Comparison of ENCODE assay signal across 14 mouse cellular contexts in genomic region chr6:101330392-101330791, GRCm38 (mm10). TPM values are rescaled to one million over a fixed set of nuclear protein-coding genes. Genes with fewer than 3 reads are reported as not detected.
DNase-seq lines count a peak whose midpoint lies in the region; ATAC-seq and TF ChIP-seq lines count a peak whose summit lies in the region.
"Had no signal": no experiment of that assay in that cellular context is flagged by ENCODE, and none has a peak within 500 bp of the region (broad histone marks: within the 10 kb centered on the region; RNA-seq: fewer than 3 reads in every experiment).

No protein-coding gene starts in this region.

- no peak for TF ChIP-seq POLR2A in lung, adult 2 months (IDR thresholded peaks at IDR 0.05; ENCODE audit: borderline replicate concordance, extremely low read depth, low read depth, low read length)
- no peak for TF ChIP-seq POLR2A in embryonic fibroblast, embryonic 13.5 days (IDR thresholded peaks at IDR 0.05; ENCODE audit: low read depth, low read length)
- TF ChIP-seq POLR2A in myocyte (IDR thresholded peaks at IDR 0.05; ENCODE audit: insufficient read length, low read depth), result no peak

- no peak for DNase-seq in heart, adult 9 months (ENCODE audit: low spot score in 2 of 2)
- DNase-seq in lung, adult 2 months, result no peak
- no peak for DNase-seq in c-Kit-positive CD71-positive TER-119-positive erythroid progenitor cells, embryonic 14.5 days (ENCODE audit: low spot score)
- no peak for DNase-seq in right cerebral cortex, adult 2 months (ENCODE audit: low spot score in 2 of 2)
- DNase-seq: cerebellum, postnatal 25 days; midbrain, embryonic 14.5 days; right cerebral cortex, postnatal 25 days had no signal

- no peak overlapping the region for H3K4me2 ChIP-seq in heart, embryonic 16.5 days (ENCODE audit: low read depth, low read length)
- H3K4me2 ChIP-seq in lung, embryonic 16.5 days (ENCODE audit: low read depth, low read length), result no peak overlapping the region
- peak overlapping the region; percentile 49 for H3K4me2 ChIP-seq in myocyte (ENCODE audit: low read depth)
- H3K4me2 ChIP-seq: hindbrain, embryonic 14.5 days; limb, embryonic 13.5 days had no signal

- no peak overlapping the region for H3ac ChIP-seq in myocyte (ENCODE audit: control insufficient read depth, insufficient read length)

- H3K79me2 ChIP-seq in myocyte (ENCODE audit: control insufficient read depth, insufficient read depth), result peaks cover 21% of the 10 kb centered on the region

- H3K27me3 ChIP-seq in heart, embryonic 16.5 days (ENCODE audit: control insufficient read depth, insufficient read depth, low read length), result no peaks in the 10 kb centered on the region
- H3K27me3 ChIP-seq in lung, embryonic 16.5 days (ENCODE audit: control insufficient read depth, insufficient read depth, low read depth, low read length), result no peaks in the 10 kb centered on the region
- H3K27me3 ChIP-seq in myocyte (ENCODE audit: control insufficient read depth, insufficient read depth, insufficient read length), result no peaks in the 10 kb centered on the region
- H3K27me3 ChIP-seq: limb, embryonic 13.5 days had no signal

- peak overlapping the region; percentile 78 for H3K27ac ChIP-seq in heart, embryonic 16.5 days (ENCODE audit: low read length)
- no peak overlapping the region for H3K27ac ChIP-seq in lung, embryonic 16.5 days (ENCODE audit: low read length)
- H3K27ac ChIP-seq in embryonic fibroblast, embryonic 13.5 days (ENCODE audit: insufficient read depth, low read length), result peak overlapping the region; percentile 81
- H3K27ac ChIP-seq: hindbrain, embryonic 14.5 days; limb, embryonic 13.5 days had no signal

- ATAC-seq in heart, embryonic 16.5 days (replicated peaks; ENCODE audit: extremely low read depth, insufficient read depth, low FRiP score), result 0 out of 2 replicates have a peak, but pooled peaks have one; percentile 25
- ATAC-seq in lung, embryonic 16.5 days (ENCODE audit: low read depth), result peak; percentile 37

- no peak overlapping the region for H3K9ac ChIP-seq in heart, embryonic 16.5 days (ENCODE audit: low read length)
- H3K9ac ChIP-seq in lung, embryonic 16.5 days (ENCODE audit: low read length), result no peak overlapping the region
- H3K9ac ChIP-seq: hindbrain, embryonic 14.5 days; limb, embryonic 13.5 days had no signal

- no peaks in the 10 kb centered on the region for H3K9me3 ChIP-seq in heart, embryonic 16.5 days (replicated peaks; ENCODE audit: control insufficient read depth, low read length)
- no peaks in the 10 kb centered on the region for H3K9me3 ChIP-seq in lung, embryonic 16.5 days (ENCODE audit: control insufficient read depth, low read length)
- H3K9me3 ChIP-seq: limb, embryonic 13.5 days had no signal

- no peak for TF ChIP-seq CTCF in lung, adult 2 months (IDR thresholded peaks at IDR 0.05; ENCODE audit: insufficient read depth, low read length)
- TF ChIP-seq CTCF in embryonic fibroblast, embryonic 13.5 days (IDR thresholded peaks at IDR 0.05; ENCODE audit: borderline replicate concordance, insufficient read depth, low read length), result no peak

- H3K36me3 ChIP-seq in heart, embryonic 16.5 days (ENCODE audit: control insufficient read depth, insufficient read depth), result no peaks in the 10 kb centered on the region
- H3K36me3 ChIP-seq in lung, embryonic 16.5 days (ENCODE audit: control insufficient read depth, insufficient read depth, low read length), result no peaks in the 10 kb centered on the region
- H3K36me3 ChIP-seq in myocyte (ENCODE audit: control insufficient read depth, insufficient read depth), result no peaks in the 10 kb centered on the region
- H3K36me3 ChIP-seq: limb, embryonic 13.5 days had no signal

- 17% methylated on average over 5 of the region's 5 CpGs for WGBS in heart, embryonic 16.5 days
- 27% methylated on average over 5 of the region's 5 CpGs for WGBS in lung, embryonic 16.5 days
- 39% methylated on average over 5 of the region's 5 CpGs for WGBS in lung, adult 2 months

- peaks cover 85% of the 10 kb centered on the region for H3K4me1 ChIP-seq in heart, embryonic 16.5 days (ENCODE audit: control insufficient read depth, insufficient read depth, low read length)
- H3K4me1 ChIP-seq in lung, embryonic 16.5 days (replicated peaks; ENCODE audit: control insufficient read depth, insufficient read depth, low read length), result peaks cover 60% of the 10 kb centered on the region
- H3K4me1 ChIP-seq in lung, adult 2 months (ENCODE audit: control insufficient read depth, insufficient read depth, low read length), result peaks cover 5% of the 10 kb centered on the region; the same call in 1 of the 2 replicates
- H3K4me1 ChIP-seq in embryonic fibroblast, embryonic 13.5 days (ENCODE audit: control insufficient read depth, insufficient read depth, low read length), result peaks cover 42% of the 10 kb centered on the region

- H3K4me3 ChIP-seq in heart, embryonic 16.5 days (ENCODE audit: low read length), result no peak overlapping the region
- H3K4me3 ChIP-seq in lung, embryonic 16.5 days (ENCODE audit: low read length), result no peak overlapping the region
- H3K4me3 ChIP-seq in lung, adult 2 months (replicated peaks; ENCODE audit: extremely low read depth, low read depth, low read length), result no peak overlapping the region
- no peak overlapping the region for H3K4me3 ChIP-seq in embryonic fibroblast, embryonic 13.5 days (ENCODE audit: insufficient read depth, low read length)
- no peak overlapping the region for H3K4me3 ChIP-seq in myocyte
- H3K4me3 ChIP-seq: erythroblast, embryonic 14.5 days; limb, embryonic 13.5 days had no signal

TF ChIP-seq in myocyte, 11 proteins besides CTCF, POLR2A, EP300 and RAD21:
- no peak for TF ChIP-seq E2F4 (IDR thresholded peaks at IDR 0.05; ENCODE audit: insufficient read depth)
- no peak for TF ChIP-seq USF1 (IDR thresholded peaks at IDR 0.05; ENCODE audit: low read depth)
- TF ChIP-seq CEBPB (IDR thresholded peaks at IDR 0.05; ENCODE audit: insufficient read depth, poor library complexity, severe bottlenecking), result 0 out of 2 replicates have a peak, but pooled peaks have one; percentile 28
- no peak for TF ChIP-seq SRF (IDR thresholded peaks at IDR 0.05; ENCODE audit: control insufficient read depth, insufficient read length, low read depth)

RNA-seq across cellular contexts. Expression of gene Pdzrn3, which starts 47.3 kb away (rescaled TPM):
- 13.1 and 14.5 TPM in 2 replicates for polyA plus RNA-seq in heart, embryonic 16.5 days (2015; fragmentation: Nextera tagmentation; extraction: Ambion mirVana)
- polyA plus RNA-seq in lung, embryonic 16.5 days (2015; fragmentation: Nextera tagmentation; extraction: Ambion mirVana), result 7.0 and 8.2 TPM in 2 replicates
- 18.1 and 23.2 TPM in 2 replicates for polyA plus RNA-seq in lung, adult 2 months (2012; rRNA removed)
- polyA plus RNA-seq in embryonic fibroblast, embryonic 13.5 days (2011; ENCODE audit: insufficient read length, low read depth, missing spikeins), result 65.4 and 67.9 TPM in 2 replicates
- polyA plus RNA-seq in myocyte (2012; fragmentation: generic; extraction: Trizol), result 13.8 TPM
- polyA plus RNA-seq: erythroblast, embryonic 14.5 days had no signal
